Mouse (Mus musculus): ENCODE results near the gene Pigk. TPM values are rescaled to one million over a fixed set of nuclear protein-coding genes. Genes with fewer than 3 reads are reported as not detected.
A peak's percentile ranks its signal among the peaks of the same experiment; 100 is the strongest.

The Pigk gene
- polyA plus RNA-seq (2014; fragmentation: Nextera tagmentation; extraction: Ambion mirVana): 37.5 and 44.4 TPM in 2 replicates

- Histone ChIP-seq H3K4me2 (peak within 1 kb of the TSS; percentile 60), H3K4me3 (ENCODE audit: low read depth, low read length) (peak within 1 kb of the TSS; percentile 90), H3K9me3 (replicated peaks; ENCODE audit: control insufficient read depth, low read length) (no peaks in the 10 kb centered on the region), H3K27ac (ENCODE audit: low read depth, low read length) (no peak within 1 kb of the TSS), H3K27me3 (ENCODE audit: control insufficient read depth, insufficient read depth, low read length) (no peaks in the 10 kb centered on the region), H3K4me1 (ENCODE audit: control insufficient read depth, insufficient read depth, low read length) (peaks cover 6% of the 10 kb centered on the region; the same call in 1 of the 2 replicates), H3K36me3 (ENCODE audit: control insufficient read depth, insufficient read depth, low read length) (no peaks in the 10 kb centered on the region), H3K9ac (ENCODE audit: low read depth, low read length) (peak within 1 kb of the TSS; percentile 87)
- WGBS (ENCODE audit: insufficient replicate concordance): under 1% methylated on average over 48 of the region's 48 CpGs
- ATAC-seq (replicated peaks; ENCODE audit: insufficient number of reproducible peaks, low FRiP score, low TSS enrichment): peak; percentile 88
Observed at GRCm38 (mm10) chr3:152713991-152714902, at the start of gene Pigk. Gene Pigk (plus strand): TSS chr3:152714100.

- Histone ChIP-seq H3K27me3 (ENCODE audit: control insufficient read depth, insufficient read depth, low read length) (peaks cover 27% of the 10 kb centered on the region), H3K9me3 (replicated peaks; ENCODE audit: control insufficient read depth, low read length) (no peaks in the 10 kb centered on the region), H3K27ac (ENCODE audit: low read depth, low read length) (no peak overlapping the region), H3K4me3 (ENCODE audit: low read depth, low read length) (peak overlapping the region; percentile 55), H3K4me1 (ENCODE audit: control insufficient read depth, insufficient read depth, low read length) (peaks cover 8% of the 10 kb centered on the region), H3K4me2 (peak overlapping the region; percentile 97), H3K9ac (ENCODE audit: low read depth, low read length) (no peak overlapping the region), H3K36me3 (ENCODE audit: control insufficient read depth, insufficient read depth, low read length) (no peaks in the 10 kb centered on the region)
- WGBS (ENCODE audit: insufficient replicate concordance): under 1% methylated on average over 16 of the region's 16 CpGs
- ATAC-seq (replicated peaks; ENCODE audit: insufficient number of reproducible peaks, low FRiP score, low TSS enrichment): peak; percentile 39; the same call in 1 of the 2 replicates
Observed at GRCm38 (mm10) chr3:152666991-152667355, 46.9 kb upstream of the Pigk start.

DNA sequence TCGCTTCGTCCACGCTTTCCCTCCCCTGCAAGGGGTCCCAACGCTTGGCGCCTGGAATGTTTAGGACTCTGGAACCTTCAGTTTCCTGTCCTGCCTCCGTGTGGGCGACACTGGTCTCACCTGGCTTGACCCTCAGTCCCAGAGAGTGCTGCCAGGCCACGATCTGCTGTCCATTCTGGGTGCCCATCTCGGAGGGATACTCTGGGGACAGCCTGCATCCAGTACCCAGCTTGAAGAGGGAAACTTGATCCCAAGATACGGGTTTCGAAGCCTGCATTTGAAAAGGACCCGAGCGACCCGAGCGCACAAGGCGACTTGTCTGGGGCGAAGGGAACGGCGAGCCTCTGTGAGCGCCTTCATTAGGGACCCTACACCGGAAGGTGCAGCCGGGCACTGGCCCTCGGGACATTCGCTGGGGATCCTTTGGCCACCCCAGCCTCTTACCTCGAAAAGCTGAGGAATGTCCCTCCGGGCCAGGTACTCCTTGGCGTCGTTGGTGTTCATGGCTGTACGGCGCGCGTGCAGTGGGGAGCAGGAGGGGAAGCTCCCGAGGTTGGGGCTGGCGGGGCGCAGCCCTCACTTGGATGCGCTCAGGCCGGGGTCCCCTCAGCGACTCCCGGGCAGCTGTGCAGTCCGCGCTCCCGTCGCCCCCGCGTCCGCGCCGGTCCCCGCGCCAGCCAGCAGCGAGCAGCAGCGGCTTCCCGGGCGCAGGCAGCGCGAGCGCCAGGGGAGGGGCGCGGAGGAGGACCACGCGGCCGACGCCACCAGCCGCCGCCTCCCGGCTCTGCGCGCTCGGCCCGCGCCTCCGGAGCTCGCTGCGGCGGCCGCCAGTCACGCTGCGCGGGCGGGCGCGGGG, 46.3 kb upstream of the Pigk start:
- Histone ChIP-seq H3K4me1 (ENCODE audit: control insufficient read depth, insufficient read depth, low read length) (peaks cover 8% of the 10 kb centered on the region), H3K4me3 (ENCODE audit: low read depth, low read length) (peak overlapping the region; percentile 55), H3K4me2 (peak overlapping the region; percentile 97), H3K9me3 (replicated peaks; ENCODE audit: control insufficient read depth, low read length) (no peaks in the 10 kb centered on the region), H3K27ac (ENCODE audit: low read depth, low read length) (no peak overlapping the region), H3K9ac (ENCODE audit: low read depth, low read length) (peak overlapping the region; percentile 46; the same call in 1 of the 2 replicates), H3K27me3 (ENCODE audit: control insufficient read depth, insufficient read depth, low read length) (peaks cover 27% of the 10 kb centered on the region), H3K36me3 (ENCODE audit: control insufficient read depth, insufficient read depth, low read length) (no peaks in the 10 kb centered on the region)
- 1% methylated on average over 53 of the region's 82 CpGs for WGBS (ENCODE audit: insufficient replicate concordance)
- ATAC-seq (replicated peaks; ENCODE audit: insufficient number of reproducible peaks, low FRiP score, low TSS enrichment): peak; percentile 52; the same call in 1 of the 2 replicates

GRCm38 (mm10) chr3:152668239-152668638, 45.7 kb upstream of the Pigk start, which contains the start of gene Ak5:
Gene Ak5 (minus strand): TSS chr3:152668360.
- 1% methylated on average over 5 of the region's 5 CpGs for WGBS (ENCODE audit: insufficient replicate concordance)
- peak within 1 kb of the TSS; percentile 46; the same call in 1 of the 2 replicates for H3K9ac ChIP-seq (ENCODE audit: low read depth, low read length)
- no peak; the same call in 1 of the 2 replicates for ATAC-seq (replicated peaks; ENCODE audit: insufficient number of reproducible peaks, low FRiP score, low TSS enrichment)

GRCm38 (mm10) chr3:152668793-152669192, 45.1 kb upstream of the Pigk start:
- Histone ChIP-seq H3K9me3 (replicated peaks; ENCODE audit: control insufficient read depth, low read length) (no peaks in the 10 kb centered on the region), H3K4me3 (ENCODE audit: low read depth, low read length) (no peak overlapping the region), H3K4me1 (ENCODE audit: control insufficient read depth, insufficient read depth, low read length) (peaks cover 8% of the 10 kb centered on the region), H3K36me3 (ENCODE audit: control insufficient read depth, insufficient read depth, low read length) (no peaks in the 10 kb centered on the region), H3K27ac (ENCODE audit: low read depth, low read length) (no peak overlapping the region), H3K9ac (ENCODE audit: low read depth, low read length) (no peak overlapping the region), H3K27me3 (ENCODE audit: control insufficient read depth, insufficient read depth, low read length) (peaks cover 27% of the 10 kb centered on the region), H3K4me2 (no peak overlapping the region)
- 56% methylated on average over 2 of the region's 2 CpGs for WGBS (ENCODE audit: insufficient replicate concordance)
- no peak for ATAC-seq (replicated peaks; ENCODE audit: insufficient number of reproducible peaks, low FRiP score, low TSS enrichment)

More at GRCm38 (mm10) chr3:152668239-152668638, 45.7 kb upstream of the Pigk start, which contains the start of gene Ak5:
- peaks cover 8% of the 10 kb centered on the region for H3K4me1 ChIP-seq (ENCODE audit: control insufficient read depth, insufficient read depth, low read length)
- no peaks in the 10 kb centered on the region for H3K36me3 ChIP-seq (ENCODE audit: control insufficient read depth, insufficient read depth, low read length)
- peak within 1 kb of the TSS; percentile 55 for H3K4me3 ChIP-seq (ENCODE audit: low read depth, low read length)
- H3K4me2 ChIP-seq: peak within 1 kb of the TSS; percentile 97
- no peak within 1 kb of the TSS for H3K27ac ChIP-seq (ENCODE audit: low read depth, low read length)
- no peaks in the 10 kb centered on the region for H3K9me3 ChIP-seq (replicated peaks; ENCODE audit: control insufficient read depth, low read length)
- H3K27me3 ChIP-seq (ENCODE audit: control insufficient read depth, insufficient read depth, low read length): peaks cover 27% of the 10 kb centered on the region

- 64% methylated on average over 3 of the region's 3 CpGs for WGBS (ENCODE audit: insufficient replicate concordance)
- Histone ChIP-seq H3K9me3 (replicated peaks; ENCODE audit: control insufficient read depth, low read length) (no peaks in the 10 kb centered on the region), H3K4me2 (no peak overlapping the region), H3K27ac (ENCODE audit: low read depth, low read length) (no peak overlapping the region), H3K36me3 (ENCODE audit: control insufficient read depth, insufficient read depth, low read length) (no peaks in the 10 kb centered on the region), H3K4me1 (ENCODE audit: control insufficient read depth, insufficient read depth, low read length) (peaks cover 8% of the 10 kb centered on the region), H3K9ac (ENCODE audit: low read depth, low read length) (no peak overlapping the region), H3K27me3 (ENCODE audit: control insufficient read depth, insufficient read depth, low read length) (peaks cover 27% of the 10 kb centered on the region), H3K4me3 (ENCODE audit: low read depth, low read length) (no peak overlapping the region)
- ATAC-seq (replicated peaks; ENCODE audit: insufficient number of reproducible peaks, low FRiP score, low TSS enrichment): no peak
Observed at GRCm38 (mm10) chr3:152669783-152670182, 44.1 kb upstream of the Pigk start.

DNA sequence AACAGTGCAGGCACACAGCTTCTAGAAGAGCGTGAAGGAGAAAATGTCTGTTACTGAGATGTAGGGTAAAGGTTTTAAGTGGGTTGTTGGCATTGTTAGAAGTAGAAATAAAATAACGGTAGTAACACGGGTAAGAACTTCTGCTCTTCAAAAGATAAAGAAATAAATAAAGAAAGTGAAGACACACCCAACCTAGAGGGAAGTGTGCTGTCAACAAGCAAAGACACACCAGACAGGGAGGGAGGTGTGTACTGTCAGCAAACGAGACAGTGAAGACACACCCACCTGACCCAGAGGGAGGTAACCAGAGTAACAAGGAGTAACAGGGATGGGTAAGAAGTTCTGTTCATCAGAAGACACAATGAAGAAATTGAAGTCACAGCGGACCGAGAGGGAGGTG, 39.2 kb upstream of the Pigk start:
- no peaks in the 10 kb centered on the region for H3K4me1 ChIP-seq (ENCODE audit: control insufficient read depth, insufficient read depth, low read length)
- no peaks in the 10 kb centered on the region for H3K36me3 ChIP-seq (ENCODE audit: control insufficient read depth, insufficient read depth, low read length)
- H3K27me3 ChIP-seq (ENCODE audit: control insufficient read depth, insufficient read depth, low read length): no peaks in the 10 kb centered on the region
- no peak overlapping the region for H3K4me3 ChIP-seq (ENCODE audit: low read depth, low read length)
- WGBS (ENCODE audit: insufficient replicate concordance): 63% methylated on average over 6 of the region's 6 CpGs
- no peak overlapping the region for H3K9ac ChIP-seq (ENCODE audit: low read depth, low read length)
- no peak overlapping the region for H3K4me2 ChIP-seq
- H3K27ac ChIP-seq (ENCODE audit: low read depth, low read length): no peak overlapping the region
- H3K9me3 ChIP-seq (replicated peaks; ENCODE audit: control insufficient read depth, low read length): no peaks in the 10 kb centered on the region
- no peak for ATAC-seq (replicated peaks; ENCODE audit: insufficient number of reproducible peaks, low FRiP score, low TSS enrichment)

- Histone ChIP-seq H3K27ac (ENCODE audit: low read depth, low read length) (no peak overlapping the region), H3K27me3 (ENCODE audit: control insufficient read depth, insufficient read depth, low read length) (no peaks in the 10 kb centered on the region), H3K9me3 (replicated peaks; ENCODE audit: control insufficient read depth, low read length) (no peaks in the 10 kb centered on the region), H3K36me3 (ENCODE audit: control insufficient read depth, insufficient read depth, low read length) (no peaks in the 10 kb centered on the region), H3K9ac (ENCODE audit: low read depth, low read length) (no peak overlapping the region), H3K4me2 (no peak overlapping the region), H3K4me1 (ENCODE audit: control insufficient read depth, insufficient read depth, low read length) (no peaks in the 10 kb centered on the region), H3K4me3 (ENCODE audit: low read depth, low read length) (no peak overlapping the region)
- WGBS (ENCODE audit: insufficient replicate concordance): 79% methylated on average over 5 of the region's 5 CpGs
- ATAC-seq (replicated peaks; ENCODE audit: insufficient number of reproducible peaks, low FRiP score, low TSS enrichment): no peak
Observed at GRCm38 (mm10) chr3:152688532-152688931, 25.4 kb upstream of the Pigk start.

Measured in heart, embryonic 11.5 days (tissue).